Mouse (Mus musculus) Patski (cell line): ENCODE measurements at regions not wholly inside any gene's neighbourhood (a gene's known extent, or its start where the extent isn't known, plus 50 kb on each side); places are given as distances from the start of the nearest gene placed in this dataset.

Experiments used
- ATAC-seq: fragments of 100-300 bp; one replicate; pipeline ENCODE4 v1.8.0; 2021
- CTCF ChIA-PET: fragments of 350-600 bp; sonication (Branson Sonifier 250); formaldehyde crosslinking; loops from one replicate; lab custom pipeline; 2022; ENCODE audit warnings: inconsistent platforms; lab: Charles Lee
- POLR2A ChIA-PET: fragments of 350-600 bp; sonication (Branson Sonifier 250); formaldehyde crosslinking; loops from one replicate; lab custom pipeline; 2022; ENCODE audit warnings: antibody characterized with exemption, inconsistent platforms; lab: Charles Lee
- DNase-seq: peaks from one replicate; pipeline ENCODE4 v3.0.0-alpha.2; 2011; ENCODE audit warnings: low read depth, low spot score
- H3K27me3 ChIP-seq: fragments of 371-371 bp; one replicate; pipeline ENCODE4 v1.5.1; 2021
- CTCF ChIP-seq: fragments of 100-300 bp; IDR thresholded peaks from one replicate; pipeline ENCODE4 v1.5.1; 2021
- in situ Hi-C: fragments of 300-500 bp; cut with MboI; formaldehyde crosslinking; loops from 3 replicates; pipeline ENCODE4 v1.11.1; 2018; ENCODE audit warnings: low pct_unique_long_range_greater_than_20kb, mixed read lengths

- DNase-seq (no peak), ATAC-seq (no peak)
- no peak for TF ChIP-seq CTCF
- ChIA-PET CTCF (interaction anchor here (0.8 kb wide), 1 partner anchor 11 kb away, joined by 3 read pairs; no protein-coding TSS in a partner anchor), POLR2A (no interaction called here)
- no peaks in the 10 kb centered on the region for H3K27me3 ChIP-seq
- in situ Hi-C loops: no loop called here
Observed at GRCm38 (mm10) chr1:165086131-165086530, 74.4 kb downstream of the Tbx19 start.

GRCm38 (mm10) chr1:165084753-165085152 is 75.8 kb downstream of the Tbx19 start:
- H3K27me3 ChIP-seq: no peaks in the 10 kb centered on the region
- no peak for DNase-seq
- in situ Hi-C loops: no loop called here
- no peak for ATAC-seq
- ChIA-PET CTCF (no interaction called here), POLR2A (no interaction called here)
- TF ChIP-seq CTCF: no peak

GRCm38 (mm10) chr1:165084179-165084578 is 76.4 kb downstream of the Tbx19 start:
- ChIA-PET POLR2A (no interaction called here), CTCF (no interaction called here)
- TF ChIP-seq CTCF: no peak
- in situ Hi-C loops: no loop called here
- no peak for DNase-seq
- ATAC-seq: peak; percentile 76
- H3K27me3 ChIP-seq: no peaks in the 10 kb centered on the region

GRCm38 (mm10) chr1:165080351-165080750 is 80.2 kb downstream of the Tbx19 start:
- no peak for TF ChIP-seq CTCF
- in situ Hi-C loops: no loop called here
- H3K27me3 ChIP-seq: no peaks in the 10 kb centered on the region
- DNase-seq (no peak), ATAC-seq (no peak)
- ChIA-PET POLR2A (no interaction called here), CTCF (no interaction called here)

GRCm38 (mm10) chr1:165077313-165077712 is 83.3 kb downstream of the Tbx19 start:
- ChIA-PET CTCF (no interaction called here), POLR2A (no interaction called here)
- no peak for ATAC-seq
- no peaks in the 10 kb centered on the region for H3K27me3 ChIP-seq
- no peak for DNase-seq
- no peak for TF ChIP-seq CTCF
- in situ Hi-C loops: no loop called here

- in situ Hi-C loops: no loop called here
- TF ChIP-seq CTCF: no peak
- no peak for DNase-seq
- CTCF ChIA-PET: interaction anchor here (1.4 kb wide), 1 partner anchor 10 kb away, joined by 3 read pairs; no protein-coding TSS in a partner anchor
- no peak for ATAC-seq
- H3K27me3 ChIP-seq: no peaks in the 10 kb centered on the region
- POLR2A ChIA-PET: interaction anchor here (0.6 to 0.7 kb wide), 3 partner anchors 30 to 515 kb away, joined by 3 to 8 read pairs (median 5); no protein-coding TSS in a partner anchor
Observed at GRCm38 (mm10) chr1:165075301-165076082, 85.1 kb downstream of the Tbx19 start.

GRCm38 (mm10) chr1:165071831-165072491 is 88.6 kb downstream of the Tbx19 start:
- ChIA-PET POLR2A (no interaction called here), CTCF (no interaction called here)
- no peak for TF ChIP-seq CTCF
- in situ Hi-C loops: no loop called here
- H3K27me3 ChIP-seq: no peaks in the 10 kb centered on the region
- ATAC-seq (no peak), DNase-seq (no peak)

GRCm38 (mm10) chr1:165064981-165065380 is 95.6 kb downstream of the Tbx19 start:
- no peak for TF ChIP-seq CTCF
- in situ Hi-C loops: no loop called here
- DNase-seq: no peak
- CTCF ChIA-PET: interaction anchor here (1.0 kb wide), 1 partner anchor 37 kb away, joined by 3 read pairs; no protein-coding TSS in a partner anchor
- no peak for ATAC-seq
- H3K27me3 ChIP-seq: no peaks in the 10 kb centered on the region
- POLR2A ChIA-PET: no interaction called here

- ChIA-PET CTCF (no interaction called here), POLR2A (no interaction called here)
- ATAC-seq: no peak
- TF ChIP-seq CTCF: no peak
- in situ Hi-C loops: no loop called here
- no peaks in the 10 kb centered on the region for H3K27me3 ChIP-seq
- no peak for DNase-seq
Observed at GRCm38 (mm10) chr1:165062813-165063492, 97.6 kb downstream of the Tbx19 start.

GRCm38 (mm10) chr1:165061420-165061819 is 99.2 kb downstream of the Tbx19 start:
- in situ Hi-C loops: no loop called here
- POLR2A ChIA-PET: no interaction called here

More at GRCm38 (mm10) chr1:165061420-165061819, 99.2 kb downstream of the Tbx19 start:
- H3K27me3 ChIP-seq: no peaks in the 10 kb centered on the region
- ATAC-seq (no peak), DNase-seq (no peak)
- TF ChIP-seq CTCF: no peak
- CTCF ChIA-PET: no interaction called here
